Mouse (Mus musculus): ENCODE measurements around the gene Cfap99. TPM values are rescaled to one million over a fixed set of nuclear protein-coding genes. Genes with fewer than 3 reads are reported as not detected.

Gene Cfap99
- polyA plus RNA-seq, 1 experiment from 2014 or later: not detected

DNA sequence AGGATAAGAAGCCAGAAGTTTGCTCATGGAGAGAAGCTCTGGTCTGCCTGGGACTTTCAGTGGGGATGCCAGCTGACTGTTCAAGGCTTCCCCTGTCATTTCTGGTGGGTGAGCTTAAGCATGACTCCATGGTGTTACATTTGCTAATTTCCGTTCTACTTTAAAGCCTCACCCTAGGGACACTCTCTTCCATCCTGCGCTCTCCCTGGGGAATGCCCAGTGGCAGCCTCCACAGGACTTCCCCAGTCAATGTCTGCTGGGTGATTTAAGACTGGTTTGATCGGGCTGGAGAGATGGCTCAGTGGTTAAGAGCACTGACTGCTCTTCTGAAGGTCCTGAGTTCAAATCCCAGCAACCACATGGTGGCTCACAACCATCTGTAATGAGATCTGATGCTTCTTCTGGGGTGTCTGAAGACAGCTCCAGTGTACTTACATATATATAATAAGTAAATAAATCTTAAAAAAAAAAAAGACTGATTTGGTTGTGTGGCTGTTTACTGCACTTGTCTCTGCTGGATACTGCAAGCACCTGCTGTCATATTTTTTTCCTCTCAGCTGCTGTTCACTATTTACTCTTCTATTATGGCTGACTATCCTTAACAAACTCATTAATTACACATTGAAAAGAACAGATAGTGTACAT, 29.1 kb upstream of the Cfap99 start:
- Histone ChIP-seq H3K9ac (replicated peaks) (no peak overlapping the region), H3K36me3 (no peaks in the 10 kb centered on the region), H3K4me1 (no peaks in the 10 kb centered on the region), H3K9me3 (no peaks in the 10 kb centered on the region), H3K4me3 (no peak overlapping the region), H3K27ac (replicated peaks) (no peak overlapping the region), H3K4me2 (replicated peaks) (no peak overlapping the region), H3K27me3 (no peaks in the 10 kb centered on the region)
- ATAC-seq (replicated peaks): no peak
- 68% methylated on average over 3 of the region's 3 CpGs for WGBS

DNA sequence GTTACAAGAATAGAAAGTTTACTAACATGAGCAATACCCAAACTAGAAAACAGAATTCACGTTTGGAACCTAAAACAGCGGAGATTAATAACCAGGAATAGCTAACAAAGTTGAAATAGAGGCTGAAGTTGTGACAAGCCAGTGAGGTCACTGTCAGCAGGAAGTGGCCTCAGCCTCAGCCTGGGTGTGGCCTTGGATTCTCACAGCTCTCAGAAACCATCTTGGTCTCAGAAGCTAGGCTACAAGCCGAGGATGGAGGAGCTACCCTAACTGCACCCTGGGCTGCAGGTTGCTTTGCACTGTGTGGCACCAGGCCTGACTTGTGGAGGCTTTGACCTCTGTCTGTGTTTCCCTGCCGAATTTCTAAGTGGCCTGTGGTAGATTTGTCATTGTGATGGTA, 22.3 kb upstream of the Cfap99 start:
- Histone ChIP-seq H3K4me2 (replicated peaks) (no peak overlapping the region), H3K27me3 (no peaks in the 10 kb centered on the region), H3K27ac (replicated peaks) (no peak overlapping the region), H3K4me3 (no peak overlapping the region), H3K36me3 (no peaks in the 10 kb centered on the region), H3K9ac (replicated peaks) (no peak overlapping the region), H3K4me1 (no peaks in the 10 kb centered on the region), H3K9me3 (no peaks in the 10 kb centered on the region)
- WGBS: 75% methylated on average over 4 of the region's 4 CpGs
- ATAC-seq (replicated peaks): no peak

DNA sequence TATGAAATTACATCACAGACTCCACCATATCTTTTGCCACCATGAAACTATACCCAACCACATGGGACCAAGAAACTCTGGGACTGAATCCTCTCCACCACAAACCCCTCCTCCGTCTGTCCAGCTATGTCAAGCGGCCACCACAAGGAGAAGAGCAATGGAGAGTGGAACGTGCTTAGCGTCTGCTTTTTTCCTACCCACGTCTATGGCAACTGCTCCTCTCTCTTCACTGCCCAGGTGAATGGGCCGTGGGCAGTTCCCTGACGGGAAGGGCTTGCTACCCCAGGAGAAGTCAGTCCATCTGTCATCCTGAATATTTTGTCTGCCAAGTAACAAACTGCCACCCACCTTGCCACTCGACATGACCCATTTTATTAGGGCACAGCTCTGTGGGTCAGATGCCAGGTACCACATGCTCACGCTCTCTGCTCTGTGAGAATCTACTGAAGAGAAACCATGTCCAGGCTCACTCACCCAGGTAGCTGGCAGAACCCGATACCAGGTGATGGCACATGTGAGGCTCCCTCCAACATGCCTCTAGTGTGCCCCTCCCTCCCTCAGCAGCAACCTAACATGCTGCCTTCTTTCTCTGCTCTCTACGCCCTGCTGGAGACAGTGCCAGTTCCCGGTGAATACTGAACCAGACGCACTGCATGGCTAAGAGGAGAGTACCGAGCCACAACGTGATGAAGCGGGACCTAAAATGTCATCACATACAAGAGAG, 19.0 kb upstream of the Cfap99 start:
- ATAC-seq (replicated peaks): no peak
- WGBS: 84% methylated on average over 16 of the region's 16 CpGs

DNA sequence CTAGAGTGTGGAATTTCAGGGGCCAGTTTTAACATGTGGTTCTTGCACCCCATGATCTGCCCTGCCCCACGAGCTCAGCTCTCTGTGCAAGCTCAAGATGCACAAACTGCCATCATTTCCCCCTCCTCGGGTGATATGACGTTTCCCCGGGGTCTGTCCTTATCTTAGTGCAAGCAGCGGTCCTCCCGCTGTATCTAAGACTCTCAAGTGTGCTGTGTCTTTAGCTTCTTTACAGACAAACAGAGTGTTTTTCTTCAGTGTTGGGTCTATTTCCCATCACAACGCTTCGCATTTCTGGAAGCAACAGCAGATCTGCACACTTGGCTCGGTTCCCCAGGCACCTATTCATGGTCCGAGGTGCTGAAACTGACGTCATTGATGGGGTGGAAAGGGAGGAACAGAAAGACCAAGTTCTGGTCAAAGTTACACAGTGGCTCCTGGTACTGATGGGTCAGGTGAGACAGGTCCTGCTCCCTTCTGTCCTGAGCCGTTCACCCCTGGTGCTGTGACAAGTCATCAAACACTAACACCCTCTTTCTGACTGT, 18.4 kb upstream of the Cfap99 start:
- H3K9ac ChIP-seq (replicated peaks): no peak overlapping the region
- ATAC-seq (replicated peaks): no peak
- no peaks in the 10 kb centered on the region for H3K27me3 ChIP-seq
- no peak overlapping the region for H3K4me2 ChIP-seq (replicated peaks)
- H3K36me3 ChIP-seq: no peaks in the 10 kb centered on the region
- no peak overlapping the region for H3K4me3 ChIP-seq
- 68% methylated on average over 12 of the region's 12 CpGs for WGBS
- no peaks in the 10 kb centered on the region for H3K9me3 ChIP-seq
- H3K27ac ChIP-seq (replicated peaks): no peak overlapping the region
- no peaks in the 10 kb centered on the region for H3K4me1 ChIP-seq

More for the DNA sequence above, 19.0 kb upstream of the Cfap99 start:
- Histone ChIP-seq H3K27ac (replicated peaks) (no peak overlapping the region), H3K4me2 (replicated peaks) (no peak overlapping the region), H3K4me3 (no peak overlapping the region), H3K4me1 (no peaks in the 10 kb centered on the region), H3K36me3 (no peaks in the 10 kb centered on the region), H3K9me3 (no peaks in the 10 kb centered on the region), H3K27me3 (no peaks in the 10 kb centered on the region), H3K9ac (replicated peaks) (no peak overlapping the region)

DNA sequence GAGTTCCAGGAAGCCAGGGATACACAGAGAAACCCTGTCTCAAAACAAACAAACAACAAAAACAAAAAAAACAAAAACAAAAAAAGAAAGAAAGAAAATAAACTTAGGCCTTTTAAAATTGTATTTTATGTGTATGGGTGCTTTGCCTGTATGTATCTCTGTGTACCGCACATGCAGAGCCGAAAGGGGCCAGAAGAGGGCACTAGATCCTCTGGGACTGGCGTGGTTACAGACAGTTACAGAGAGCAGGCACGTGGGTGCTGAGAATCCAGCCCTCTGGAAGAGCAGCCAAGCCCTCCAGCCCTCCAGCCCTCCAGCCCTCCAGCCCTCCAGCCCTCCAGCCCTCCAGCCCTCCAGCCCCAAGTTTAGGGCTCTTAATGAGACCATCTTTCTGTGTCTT, 16.7 kb upstream of the Cfap99 start:
- no peak overlapping the region for H3K4me3 ChIP-seq
- H3K9ac ChIP-seq (replicated peaks): no peak overlapping the region
- no peak overlapping the region for H3K27ac ChIP-seq (replicated peaks)
- no peaks in the 10 kb centered on the region for H3K4me1 ChIP-seq
- ATAC-seq (replicated peaks): no peak
- H3K27me3 ChIP-seq: no peaks in the 10 kb centered on the region
- H3K4me2 ChIP-seq (replicated peaks): no peak overlapping the region
- H3K9me3 ChIP-seq: no peaks in the 10 kb centered on the region
- 27% methylated on average over 4 of the region's 4 CpGs for WGBS
- H3K36me3 ChIP-seq: no peaks in the 10 kb centered on the region

DNA sequence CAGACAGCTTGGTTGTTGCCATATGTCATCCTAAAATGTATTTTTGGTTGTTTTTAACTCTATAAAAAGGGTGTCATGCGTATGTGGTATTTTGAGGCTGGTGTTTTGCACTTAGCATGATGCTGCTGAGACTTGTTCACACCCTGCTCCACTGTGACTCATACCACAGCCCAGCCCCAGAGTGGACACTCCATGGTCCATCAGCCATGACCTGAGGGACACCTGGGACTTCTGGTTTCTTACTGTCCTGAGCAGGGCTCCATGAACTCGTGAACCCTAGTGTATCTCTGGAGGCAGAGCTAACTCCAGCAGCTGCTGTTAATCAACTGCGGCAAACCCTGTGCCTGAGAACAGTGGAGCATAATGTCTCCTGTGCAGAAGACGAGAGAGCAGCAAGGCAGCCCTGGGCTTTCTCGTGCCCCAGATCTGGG, 15.1 kb upstream of the Cfap99 start:
- no peak for ATAC-seq (replicated peaks)
- H3K4me3 ChIP-seq: no peak overlapping the region
- no peaks in the 10 kb centered on the region for H3K4me1 ChIP-seq
- H3K36me3 ChIP-seq: no peaks in the 10 kb centered on the region
- H3K27me3 ChIP-seq: no peaks in the 10 kb centered on the region
- H3K27ac ChIP-seq (replicated peaks): no peak overlapping the region
- no peaks in the 10 kb centered on the region for H3K9me3 ChIP-seq
- H3K9ac ChIP-seq (replicated peaks): no peak overlapping the region
- WGBS: 75% methylated on average over 5 of the region's 5 CpGs
- H3K4me2 ChIP-seq (replicated peaks): no peak overlapping the region

DNA sequence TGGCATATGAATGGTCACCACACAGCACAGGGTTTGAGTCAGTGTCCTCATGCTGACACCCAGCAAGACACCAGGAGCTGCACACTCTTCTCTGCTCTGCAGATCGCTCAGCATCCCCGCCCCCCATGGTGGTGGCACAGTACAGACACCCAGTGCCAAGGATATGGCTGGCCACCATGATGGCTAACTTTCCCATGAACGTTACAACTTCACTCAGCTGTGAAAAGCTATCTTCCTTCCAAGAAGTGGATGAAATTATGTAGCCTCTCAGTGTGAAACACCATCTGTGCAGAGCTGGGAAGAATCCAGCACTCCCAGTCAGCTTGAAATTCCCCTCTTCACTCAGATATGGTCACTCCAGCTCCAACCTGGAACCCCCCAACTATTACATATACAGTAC, 14.1 kb upstream of the Cfap99 start:
- Histone ChIP-seq H3K9me3 (no peaks in the 10 kb centered on the region), H3K9ac (replicated peaks) (no peak overlapping the region), H3K4me1 (no peaks in the 10 kb centered on the region), H3K4me2 (replicated peaks) (no peak overlapping the region), H3K27me3 (no peaks in the 10 kb centered on the region), H3K4me3 (no peak overlapping the region), H3K27ac (replicated peaks) (no peak overlapping the region), H3K36me3 (no peaks in the 10 kb centered on the region)
- ATAC-seq (replicated peaks): no peak
- 81% methylated on average over 3 of the region's 3 CpGs for WGBS

DNA sequence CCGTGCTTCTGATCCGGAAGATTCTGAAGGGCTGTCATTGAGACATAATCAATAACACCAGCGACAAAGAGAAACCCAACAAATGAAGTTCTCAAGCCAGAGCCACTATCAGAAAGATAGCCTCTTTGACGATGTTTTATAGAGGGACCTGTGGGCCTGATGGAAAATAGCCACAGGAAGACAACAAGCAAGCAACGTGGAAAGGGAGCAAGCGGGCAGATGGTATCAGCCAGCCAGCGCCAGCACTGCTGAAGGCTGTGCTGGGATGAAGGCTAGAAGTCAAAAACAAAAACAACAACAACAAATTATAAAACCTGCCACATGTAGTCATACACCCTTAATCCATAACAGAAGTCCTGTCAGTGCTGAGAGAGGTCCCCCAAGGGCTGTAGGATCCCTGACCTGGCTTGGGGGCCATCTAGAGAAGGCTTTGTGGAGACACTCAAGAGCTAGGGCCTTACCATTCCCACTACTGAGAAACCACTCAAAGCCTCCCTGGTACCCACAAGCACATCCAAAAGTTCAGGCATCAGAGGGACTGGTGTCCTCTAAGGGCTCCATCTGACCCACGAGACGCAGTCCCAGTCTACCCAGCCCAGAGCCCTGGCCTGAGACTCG, 13.6 kb upstream of the Cfap99 start:
- Histone ChIP-seq H3K9me3 (no peaks in the 10 kb centered on the region), H3K4me2 (replicated peaks) (no peak overlapping the region), H3K4me3 (no peak overlapping the region), H3K36me3 (no peaks in the 10 kb centered on the region), H3K27ac (replicated peaks) (no peak overlapping the region), H3K4me1 (no peaks in the 10 kb centered on the region), H3K27me3 (no peaks in the 10 kb centered on the region), H3K9ac (replicated peaks) (no peak overlapping the region)
- ATAC-seq (replicated peaks): no peak
- 89% methylated on average over 10 of the region's 10 CpGs for WGBS

DNA sequence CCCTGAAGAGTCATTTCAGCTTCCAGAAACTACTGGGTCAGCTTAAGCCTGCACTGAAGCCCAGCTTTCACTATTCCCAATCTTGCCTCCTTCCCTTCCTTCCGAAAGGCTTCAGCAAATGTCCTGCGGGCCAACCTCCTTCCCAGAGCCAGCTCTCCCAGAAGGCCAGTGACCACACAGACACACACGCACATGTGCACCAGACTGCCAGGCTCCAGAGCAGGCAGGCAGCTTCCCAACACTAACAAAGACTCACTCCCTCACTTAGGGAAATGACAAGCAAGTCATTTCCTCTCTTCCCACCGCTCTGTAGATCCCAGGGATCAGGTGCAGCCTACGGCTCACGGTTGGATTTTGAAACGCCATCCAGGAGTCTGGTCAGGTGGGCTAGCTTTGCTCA, 12.2 kb upstream of the Cfap99 start:
- H3K9me3 ChIP-seq: no peaks in the 10 kb centered on the region
- H3K36me3 ChIP-seq: no peaks in the 10 kb centered on the region
- ATAC-seq (replicated peaks): no peak
- H3K27ac ChIP-seq (replicated peaks): no peak overlapping the region
- no peaks in the 10 kb centered on the region for H3K4me1 ChIP-seq
- no peak overlapping the region for H3K9ac ChIP-seq (replicated peaks)
- no peak overlapping the region for H3K4me2 ChIP-seq (replicated peaks)
- H3K27me3 ChIP-seq: no peaks in the 10 kb centered on the region
- no peak overlapping the region for H3K4me3 ChIP-seq
- 87% methylated on average over 7 of the region's 7 CpGs for WGBS

DNA sequence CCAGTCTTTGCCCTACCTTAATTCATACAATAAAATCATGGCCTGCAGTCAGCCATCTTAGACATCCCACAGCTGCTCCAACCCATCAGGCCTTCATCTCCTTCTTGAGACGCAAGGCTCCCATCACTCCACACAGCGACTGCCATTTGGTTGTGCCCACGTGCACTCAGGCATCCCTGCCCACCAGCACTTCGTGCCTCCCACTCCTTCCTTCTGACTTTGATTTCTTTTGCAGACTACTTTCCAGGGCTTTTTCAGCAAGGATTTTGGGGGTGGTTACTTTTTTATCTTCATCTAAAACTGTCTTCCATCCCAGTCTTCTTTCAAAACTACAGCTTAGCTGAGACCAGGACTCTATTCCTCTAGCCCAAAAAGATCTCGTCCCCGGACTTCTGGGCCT, 11.7 kb upstream of the Cfap99 start:
- WGBS: 91% methylated on average over 6 of the region's 6 CpGs
- no peak overlapping the region for H3K9ac ChIP-seq (replicated peaks)
- no peak overlapping the region for H3K4me2 ChIP-seq (replicated peaks)
- no peaks in the 10 kb centered on the region for H3K36me3 ChIP-seq
- H3K27ac ChIP-seq (replicated peaks): no peak overlapping the region
- no peak for ATAC-seq (replicated peaks)
- no peaks in the 10 kb centered on the region for H3K9me3 ChIP-seq
- no peak overlapping the region for H3K4me3 ChIP-seq
- H3K27me3 ChIP-seq: no peaks in the 10 kb centered on the region
- no peaks in the 10 kb centered on the region for H3K4me1 ChIP-seq

DNA sequence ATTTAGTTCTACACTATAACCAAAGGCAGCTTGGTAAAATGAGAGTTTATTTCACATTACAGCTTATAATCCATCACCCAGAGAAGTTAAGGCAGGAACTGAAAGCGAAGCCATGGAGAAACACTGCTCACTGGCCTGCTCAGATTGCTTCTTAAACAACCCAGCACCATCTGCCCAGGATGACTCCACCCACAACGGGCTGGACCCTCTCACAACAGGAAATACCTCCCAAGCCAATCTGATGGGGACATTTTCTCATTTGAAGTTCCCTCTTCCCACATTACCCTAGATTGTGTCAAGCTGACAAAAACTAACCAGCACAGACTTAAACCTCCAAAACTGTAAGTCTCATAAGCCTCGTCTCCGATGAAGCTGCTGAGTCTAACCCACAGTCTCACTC, 10.3 kb upstream of the Cfap99 start:
- H3K9ac ChIP-seq (replicated peaks): no peak overlapping the region
- no peaks in the 10 kb centered on the region for H3K36me3 ChIP-seq
- H3K27me3 ChIP-seq: no peaks in the 10 kb centered on the region
- H3K4me2 ChIP-seq (replicated peaks): no peak overlapping the region
- WGBS: 86% methylated on average over 4 of the region's 4 CpGs
- H3K4me3 ChIP-seq: no peak overlapping the region
- H3K4me1 ChIP-seq: no peaks in the 10 kb centered on the region
- ATAC-seq (replicated peaks): no peak
- no peaks in the 10 kb centered on the region for H3K9me3 ChIP-seq
- no peak overlapping the region for H3K27ac ChIP-seq (replicated peaks)

DNA sequence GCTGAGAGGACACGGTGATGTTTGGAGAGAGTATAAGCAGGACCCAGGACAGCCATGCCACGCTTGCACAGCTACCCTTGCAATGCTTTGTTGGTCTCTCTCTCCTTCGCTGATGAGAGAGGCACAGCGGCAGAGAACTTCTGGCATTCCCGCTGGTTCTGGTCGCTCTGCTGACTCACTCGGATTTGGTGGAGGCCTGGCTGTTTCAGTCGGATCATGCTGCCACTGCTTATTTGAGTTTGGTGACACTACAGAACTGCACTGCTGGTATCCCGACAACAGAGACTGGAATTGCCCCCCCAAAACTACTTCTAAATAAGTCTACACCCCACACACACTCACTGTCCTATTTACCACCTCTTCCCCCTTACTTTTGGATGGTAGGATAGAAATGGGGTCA, 9.2 kb upstream of the Cfap99 start:
- ATAC-seq (replicated peaks): no peak
- Histone ChIP-seq H3K9me3 (no peaks in the 10 kb centered on the region), H3K36me3 (no peaks in the 10 kb centered on the region), H3K9ac (replicated peaks) (no peak overlapping the region), H3K27me3 (no peaks in the 10 kb centered on the region), H3K4me3 (no peak overlapping the region), H3K4me2 (replicated peaks) (no peak overlapping the region), H3K4me1 (no peaks in the 10 kb centered on the region), H3K27ac (replicated peaks) (no peak overlapping the region)
- WGBS: 91% methylated on average over 9 of the region's 9 CpGs
